Mouse (Mus musculus) gastrocnemius, postnatal 36 days (tissue): ENCODE results near the gene Fam107b. TPM values are rescaled to one million over a fixed set of nuclear protein-coding genes. Genes with fewer than 3 reads are reported as not detected.

Experiments used
- DNase-seq, 2 experiments: peaks; one replicate each; pipeline ENCODE4 v3.0.0; 2022
- intact Hi-C: fragments of 180-260 bp; cut with DNase I; formaldehyde crosslinking; loops from one replicate; pipeline ENCODE4 v1.15.1; 2025
- total RNA-seq, 2 experiments: library from RNA; stranded (reverse); gene quantifications; 2 replicates each; pipeline ENCODE4 v1.2.3; 2021

Gene Fam107b
- total RNA-seq, 2 experiments from 2014 or later, result 1.8 to 2.2 TPM

GRCm38 (mm10) chr2:3602599-3602998 is 32.3 kb downstream of the Fam107b start:
- DNase-seq, result no peak
- intact Hi-C loops, result no loop called here

- intact Hi-C loops, result no loop called here
- DNase-seq, result no peak
These were observed 32.9 kb downstream of the Fam107b start for GRCm38 (mm10) chr2:3603181-3603580.

DNA sequence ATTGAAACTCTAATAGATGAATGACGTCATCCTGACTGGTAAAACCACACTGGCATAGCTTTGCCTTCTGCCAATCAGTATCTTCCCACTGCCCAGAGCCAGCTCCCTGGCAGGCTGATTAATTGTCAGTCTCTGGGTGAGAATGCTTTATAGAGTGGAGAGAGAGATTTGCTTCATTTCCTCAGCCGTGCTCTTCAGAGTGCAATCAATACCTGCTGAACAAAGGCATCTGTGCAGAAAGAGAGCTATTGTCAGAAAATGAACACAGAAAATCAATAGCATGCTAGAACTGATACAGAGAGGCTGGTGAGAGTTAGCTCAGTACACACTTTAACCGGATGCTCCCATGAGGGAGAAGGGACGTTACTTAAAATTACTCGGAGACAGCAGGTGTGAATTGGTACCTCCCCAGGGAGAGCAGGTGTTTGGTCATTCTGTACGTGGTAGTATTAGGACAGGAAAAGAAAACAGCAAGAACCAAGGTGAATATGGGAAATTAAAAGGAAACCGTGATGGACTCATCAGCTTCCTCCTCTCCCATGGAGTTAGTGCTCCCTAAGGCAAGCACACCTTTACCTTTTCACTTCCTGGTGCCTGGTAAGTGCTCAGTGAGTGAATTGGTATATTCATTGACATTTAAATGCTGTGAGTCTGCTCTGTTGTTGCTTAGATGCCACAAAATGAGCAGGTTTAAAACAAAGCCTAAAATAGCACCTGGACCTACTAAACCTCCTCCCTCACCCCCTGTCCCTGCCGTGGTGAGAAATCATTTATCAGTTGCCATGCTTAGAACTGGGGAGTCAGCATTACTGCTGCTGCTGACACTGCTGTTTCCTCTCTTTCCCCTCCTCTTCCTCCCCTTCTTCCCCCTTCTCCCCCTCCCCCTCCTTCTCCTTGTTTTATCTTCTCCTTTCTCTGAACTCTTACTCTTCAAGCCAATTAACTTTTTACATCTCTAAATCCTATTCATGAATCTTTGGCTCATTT is 38.9 kb downstream of the Fam107b start:
- DNase-seq, result no peak
- intact Hi-C loops, result no loop called here

DNA sequence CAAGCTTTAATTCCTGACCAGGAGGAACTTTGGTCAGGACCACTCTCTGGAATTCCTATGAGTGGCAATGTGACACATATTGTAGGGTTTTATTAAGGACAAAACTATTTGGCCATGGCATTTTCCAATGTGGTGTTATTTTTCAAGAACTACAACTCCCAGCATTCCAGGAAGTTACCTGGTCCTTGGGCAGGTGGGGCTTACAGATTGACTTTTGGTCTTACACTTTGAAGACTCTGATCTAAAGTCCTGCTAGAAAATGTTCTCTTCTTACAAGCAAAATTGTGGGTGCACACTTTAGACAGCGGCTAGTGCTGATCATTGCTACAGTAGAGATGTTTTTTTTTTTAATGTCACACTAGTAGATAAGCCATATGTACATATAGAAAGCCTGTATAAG is 48.2 kb downstream of the Fam107b start:
- DNase-seq, result no peak
- intact Hi-C loops, result no loop called here

GRCm38 (mm10) chr2:3621568-3621967 is 51.3 kb downstream of the Fam107b start:
- intact Hi-C loops, result no loop called here
- DNase-seq, result no peak

- no peak for DNase-seq
- intact Hi-C loops, result no loop called here
These were observed 51.9 kb downstream of the Fam107b start for GRCm38 (mm10) chr2:3622158-3622557.

- DNase-seq, result no peak
- intact Hi-C loops, result no loop called here
These were observed 53.1 kb downstream of the Fam107b start for GRCm38 (mm10) chr2:3623207-3623980.

GRCm38 (mm10) chr2:3623981-3624584 is 53.8 kb downstream of the Fam107b start:
- intact Hi-C loops, result no loop called here

GRCm38 (mm10) chr2:3629096-3629495 is 58.8 kb downstream of the Fam107b start:
- intact Hi-C loops, result loop anchor here (5.0 kb wide), 1 partner anchor 138 kb away; no protein-coding TSS in a partner anchor

More at GRCm38 (mm10) chr2:3623981-3624584, 53.8 kb downstream of the Fam107b start:
- no peak for DNase-seq

GRCm38 (mm10) chr2:3629741-3630140 is 59.5 kb downstream of the Fam107b start:
- no peak for DNase-seq
- intact Hi-C loops, result loop anchor here (5.0 kb wide), 1 partner anchor 138 kb away; no protein-coding TSS in a partner anchor

More at GRCm38 (mm10) chr2:3629096-3629495, 58.8 kb downstream of the Fam107b start:
- DNase-seq, result no peak

DNA sequence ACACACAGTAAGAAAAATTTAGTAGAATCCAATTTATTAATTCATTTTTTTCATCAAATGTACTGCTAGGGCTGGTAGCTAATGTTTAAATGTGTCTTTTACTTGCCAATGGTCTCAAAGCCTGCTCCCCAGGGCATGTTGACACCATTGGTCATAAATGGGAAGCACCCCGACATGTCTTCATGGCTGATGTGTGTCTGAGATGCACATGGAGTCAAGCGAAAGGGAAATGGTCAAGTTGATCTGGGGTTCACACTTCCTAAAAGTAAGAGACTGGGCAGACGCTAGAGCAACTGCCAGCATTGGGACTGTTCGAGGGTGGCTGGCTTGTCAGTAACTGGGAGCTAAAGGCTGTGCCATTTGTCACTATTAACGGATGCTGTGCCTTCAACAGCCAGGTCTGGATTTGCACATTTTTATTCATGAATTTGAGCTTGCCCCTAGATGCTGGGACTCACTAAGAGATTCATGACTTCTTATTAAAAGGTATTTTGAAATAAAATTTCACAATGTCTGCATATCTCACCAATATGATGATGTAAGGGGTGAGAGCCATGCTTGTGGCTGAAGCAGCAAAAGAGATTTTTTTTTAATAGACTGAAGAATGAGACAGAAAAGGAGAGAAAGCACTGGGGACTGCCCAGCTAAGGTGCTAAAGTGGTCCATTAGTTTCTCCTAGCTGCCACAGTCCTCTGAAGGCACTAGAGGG is 60.6 kb downstream of the Fam107b start:
- intact Hi-C loops, result no loop called here
- DNase-seq, result no peak

DNA sequence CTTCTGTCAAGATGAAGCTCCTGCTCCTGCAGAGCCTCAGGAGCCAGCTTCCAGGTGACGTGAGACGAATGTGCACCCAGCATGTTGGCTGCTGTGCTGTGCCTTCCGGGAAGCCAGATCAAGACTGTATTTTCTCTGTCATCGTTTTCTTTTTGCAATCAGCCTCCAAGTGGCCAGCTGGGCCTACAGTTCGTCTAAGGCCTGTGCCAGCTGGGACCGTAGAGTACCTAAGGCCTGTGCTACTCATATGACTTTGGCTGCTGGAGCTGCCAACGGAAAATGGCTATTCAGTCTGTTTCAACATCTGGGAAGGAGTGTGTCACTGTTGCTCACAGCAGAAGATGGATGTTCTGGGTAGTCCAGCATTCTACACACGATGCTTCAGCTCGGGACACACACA is 62.8 kb downstream of the Fam107b start:
- DNase-seq, result peak; percentile 11 to 27
- intact Hi-C loops, result no loop called here

DNA sequence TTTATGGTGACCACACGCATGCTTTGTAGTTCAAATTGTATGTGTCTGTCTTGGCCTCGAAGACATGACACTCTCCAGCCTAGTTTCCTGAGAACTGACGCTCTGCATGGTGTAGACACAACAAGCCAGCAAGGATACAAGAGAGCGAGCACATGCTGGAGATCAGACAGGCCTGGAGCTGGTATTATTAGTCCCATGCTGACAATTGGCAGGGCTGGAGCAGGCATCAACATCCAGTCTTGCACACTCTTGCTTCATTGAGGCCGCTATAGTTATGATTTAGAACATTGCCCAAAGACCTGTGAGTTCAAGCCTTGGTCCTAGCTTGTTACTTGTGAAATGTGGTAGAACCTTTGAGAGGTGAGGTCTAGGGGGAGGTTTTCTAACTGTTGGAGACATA is 66.5 kb downstream of the Fam107b start:
- intact Hi-C loops, result no loop called here

DNA sequence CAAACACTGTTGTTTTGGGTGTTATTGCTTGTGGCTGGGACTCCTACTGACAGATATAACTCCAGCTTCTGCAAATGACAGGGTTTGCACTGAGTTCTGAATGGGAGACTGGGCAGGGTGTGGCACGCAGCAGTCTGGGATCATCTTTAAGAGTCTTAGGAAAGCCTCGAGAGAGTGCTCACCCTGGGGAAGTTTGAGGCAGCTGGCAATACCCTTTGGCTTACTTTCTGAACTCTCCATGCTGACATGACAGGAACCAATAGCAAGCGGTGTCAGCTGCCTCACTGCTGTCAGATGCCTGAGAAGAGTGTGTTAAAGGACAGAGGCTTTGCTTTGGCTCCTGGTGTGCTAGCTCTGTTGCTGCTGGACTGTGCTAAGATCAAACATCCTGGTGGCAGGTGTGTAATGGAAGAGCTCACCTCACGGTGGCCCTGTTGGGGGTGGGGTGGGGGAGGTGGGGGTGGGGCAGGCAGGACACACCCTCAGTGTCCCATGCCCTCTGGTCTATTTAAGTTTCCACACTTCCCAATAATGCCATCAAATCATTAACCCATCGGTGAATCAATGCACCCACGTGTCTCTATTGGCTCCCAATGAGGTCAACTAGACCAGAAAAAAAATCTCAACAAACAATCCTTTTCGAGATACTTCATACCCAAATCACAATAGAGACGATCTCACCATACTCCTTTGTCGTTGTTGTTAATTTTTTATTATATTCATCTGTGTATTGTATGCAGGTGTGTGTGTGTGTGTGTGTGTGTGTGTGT is 70.9 kb downstream of the Fam107b start:
- intact Hi-C loops, result no loop called here
- no peak for DNase-seq

More for the DNA sequence above, 66.5 kb downstream of the Fam107b start:
- no peak for DNase-seq

- intact Hi-C loops, result no loop called here
- no peak for DNase-seq
These were observed 72.7 kb downstream of the Fam107b start for GRCm38 (mm10) chr2:3642949-3643348.

DNA sequence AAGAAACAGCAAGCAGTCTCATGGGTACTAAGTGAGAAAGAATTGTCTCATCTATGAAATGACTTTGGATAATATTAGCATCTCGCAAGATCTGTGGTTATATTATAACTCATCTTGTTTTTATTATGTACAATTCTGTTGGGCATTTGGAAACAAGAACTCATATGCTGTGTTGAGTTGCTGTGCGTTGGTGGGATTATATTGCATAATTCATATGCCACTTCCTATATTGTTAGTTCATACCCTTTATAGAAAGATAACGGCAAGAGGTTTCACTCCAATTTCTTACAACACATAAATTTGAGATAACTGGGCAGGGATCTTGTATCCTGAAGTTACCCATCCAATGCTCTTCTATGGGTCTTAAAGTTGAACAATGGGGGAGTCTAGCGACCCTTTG is 75.5 kb downstream of the Fam107b start:
- intact Hi-C loops, result no loop called here
- DNase-seq, result no peak

GRCm38 (mm10) chr2:3649171-3649570 is 78.9 kb downstream of the Fam107b start:
- intact Hi-C loops, result no loop called here
- DNase-seq, result no peak

GRCm38 (mm10) chr2:3654606-3655005 is 84.3 kb downstream of the Fam107b start:
- intact Hi-C loops, result no loop called here
- DNase-seq, result no peak

DNA sequence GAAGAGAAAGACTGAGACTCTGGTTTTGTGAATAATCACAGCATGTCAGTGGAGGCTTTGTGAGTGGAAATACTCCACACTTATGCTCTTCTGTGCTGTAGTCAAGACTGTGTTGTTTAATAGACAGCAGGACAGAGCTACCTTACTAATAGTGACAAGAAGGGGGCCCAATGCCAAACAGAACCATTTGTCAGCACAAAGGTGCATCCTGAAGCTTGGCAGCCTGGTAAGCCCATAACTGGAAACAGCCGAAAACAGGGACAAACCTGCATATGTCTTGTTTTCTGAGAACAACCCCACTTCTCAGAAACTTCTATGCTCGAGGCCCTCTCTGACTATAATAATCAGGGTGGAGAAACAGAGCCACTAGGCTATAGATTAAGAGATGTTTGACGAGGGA is 85.8 kb downstream of the Fam107b start:
- intact Hi-C loops, result no loop called here

More for the DNA sequence above, 85.8 kb downstream of the Fam107b start:
- no peak for DNase-seq
